ENCODE assay signal across 20 mouse cellular contexts in the genomic region with DNA sequence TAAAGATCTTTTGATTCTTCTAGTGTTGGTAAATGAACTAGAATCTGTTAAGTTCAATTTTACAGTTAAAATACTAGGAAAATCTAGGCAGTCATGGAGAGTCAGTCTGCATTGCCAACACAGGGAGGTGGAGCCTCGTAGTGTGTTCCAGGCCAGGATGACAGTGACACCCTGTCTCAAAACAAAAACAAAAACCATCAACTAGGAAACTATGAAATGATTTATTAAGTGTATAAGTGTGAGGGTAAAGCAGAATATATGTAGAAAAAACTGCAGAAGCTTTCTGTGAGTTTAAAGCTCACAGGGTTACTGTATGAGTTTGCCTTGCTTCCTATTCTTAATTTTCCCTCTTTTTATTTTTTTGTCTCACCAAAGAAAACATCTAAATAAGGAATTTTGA.
DNase-seq lines count a peak whose midpoint lies in the region; ATAC-seq and TF ChIP-seq lines count a peak whose summit lies in the region.
"Had no signal": no experiment of that assay in that cellular context is flagged by ENCODE, and none has a peak within 500 bp of the region (broad histone marks: within the 10 kb centered on the region; RNA-seq: fewer than 3 reads in every experiment).

No protein-coding gene starts in this region.

- no peak overlapping the region for H3K4me3 ChIP-seq in lung, embryonic 14.5 days (ENCODE audit: low read depth, low read length)
- H3K4me3 ChIP-seq in lung, adult 2 months (replicated peaks; ENCODE audit: extremely low read depth, low read depth, low read length), result no peak overlapping the region
- no peak overlapping the region for H3K4me3 ChIP-seq in lung, embryonic 16.5 days (ENCODE audit: low read length)
- H3K4me3 ChIP-seq: embryonic facial prominence, embryonic 13.5 days; embryonic facial prominence, embryonic 15.5 days; erythroblast, embryonic 14.5 days; forebrain, embryonic 10.5 days; forebrain, embryonic 12.5 days had no signal

- 65% methylated on average over 1 of the region's 1 CpGs for WGBS in lung, embryonic 14.5 days
- 65% methylated on average over 1 of the region's 1 CpGs for WGBS in lung, adult 2 months
- 44% methylated on average over 1 of the region's 1 CpGs for WGBS in lung, embryonic 16.5 days

- no peaks in the 10 kb centered on the region for H3K27me3 ChIP-seq in lung, embryonic 14.5 days (ENCODE audit: insufficient read depth, low read length)
- no peaks in the 10 kb centered on the region for H3K27me3 ChIP-seq in lung, embryonic 16.5 days (ENCODE audit: control insufficient read depth, insufficient read depth, low read depth, low read length)
- H3K27me3 ChIP-seq: embryonic facial prominence, embryonic 13.5 days; embryonic facial prominence, embryonic 15.5 days; forebrain, embryonic 12.5 days had no signal

- no peak overlapping the region for H3K27ac ChIP-seq in lung, embryonic 14.5 days (ENCODE audit: low read depth)
- no peak overlapping the region for H3K27ac ChIP-seq in lung, embryonic 16.5 days (ENCODE audit: low read length)
- H3K27ac ChIP-seq: embryonic facial prominence, embryonic 13.5 days; embryonic facial prominence, embryonic 15.5 days; forebrain, embryonic 10.5 days; forebrain, embryonic 12.5 days had no signal

- no peaks in the 10 kb centered on the region for H3K9me3 ChIP-seq in lung, embryonic 14.5 days (ENCODE audit: low read depth, low read length)
- H3K9me3 ChIP-seq in lung, embryonic 16.5 days (ENCODE audit: control insufficient read depth, low read length), result no peaks in the 10 kb centered on the region
- H3K9me3 ChIP-seq: embryonic facial prominence, embryonic 13.5 days; embryonic facial prominence, embryonic 15.5 days; forebrain, embryonic 10.5 days; forebrain, embryonic 12.5 days had no signal

- no peak; the same call in 1 of the 2 replicates for ATAC-seq in lung, embryonic 14.5 days (ENCODE audit: insufficient read depth)
- ATAC-seq in lung, embryonic 16.5 days (ENCODE audit: low read depth), result peak; percentile 76
- ATAC-seq: forebrain, embryonic 16.5 days had no signal

- no peaks in the 10 kb centered on the region for H3K4me1 ChIP-seq in lung, embryonic 14.5 days (ENCODE audit: insufficient read depth)
- H3K4me1 ChIP-seq in lung, adult 2 months (ENCODE audit: control insufficient read depth, insufficient read depth, low read length), result no peaks in the 10 kb centered on the region
- no peaks in the 10 kb centered on the region for H3K4me1 ChIP-seq in lung, embryonic 16.5 days (replicated peaks; ENCODE audit: control insufficient read depth, insufficient read depth, low read length)
- H3K4me1 ChIP-seq: embryonic facial prominence, embryonic 13.5 days; embryonic facial prominence, embryonic 15.5 days; forebrain, embryonic 12.5 days had no signal

- H3K4me2 ChIP-seq in lung, embryonic 14.5 days, result no peak overlapping the region
- no peak overlapping the region for H3K4me2 ChIP-seq in lung, embryonic 16.5 days (ENCODE audit: low read depth, low read length)
- H3K4me2 ChIP-seq: embryonic facial prominence, embryonic 13.5 days; embryonic facial prominence, embryonic 15.5 days; forebrain, embryonic 12.5 days had no signal

- no peak overlapping the region for H3K9ac ChIP-seq in lung, embryonic 14.5 days
- no peak overlapping the region for H3K9ac ChIP-seq in lung, embryonic 16.5 days (ENCODE audit: low read length)
- H3K9ac ChIP-seq: embryonic facial prominence, embryonic 13.5 days; embryonic facial prominence, embryonic 15.5 days; forebrain, embryonic 12.5 days had no signal

- no peak for TF ChIP-seq POLR2A in lung, adult 2 months (IDR thresholded peaks at IDR 0.05; ENCODE audit: borderline replicate concordance, extremely low read depth, low read depth, low read length)

- no peak for TF ChIP-seq CTCF in lung, embryonic 14.5 days (IDR thresholded peaks at IDR 0.05; ENCODE audit: low read depth)
- TF ChIP-seq CTCF in lung, adult 2 months (IDR thresholded peaks at IDR 0.05; ENCODE audit: insufficient read depth, low read length), result no peak

- peak; percentile 32 for DNase-seq in lung, embryonic 14.5 days
- DNase-seq in lung, adult 2 months, result no peak
- DNase-seq in lung, postnatal 4 days, result no peak
- DNase-seq: adrenal gland, adult 2 months; adrenal gland, postnatal 10 days; adrenal gland, postnatal 25 days; cerebellum, adult 11 months; cerebellum, adult 18-20 months; cerebellum, adult 8-10 months; cerebellum, adult 9-11 months; cerebellum, postnatal 14 days; cerebellum, postnatal 36 days; embryo, embryonic 11 days had no signal

- H3K36me3 ChIP-seq in lung, embryonic 14.5 days (ENCODE audit: insufficient read depth), result peaks cover 9% of the 10 kb centered on the region; the same call in 1 of the 2 replicates
- peaks cover 2% of the 10 kb centered on the region; the same call in 1 of the 2 replicates for H3K36me3 ChIP-seq in lung, embryonic 16.5 days (ENCODE audit: control insufficient read depth, insufficient read depth, low read length)
